Mouse (Mus musculus): ENCODE measurements around the gene Zxdc.

DNA sequence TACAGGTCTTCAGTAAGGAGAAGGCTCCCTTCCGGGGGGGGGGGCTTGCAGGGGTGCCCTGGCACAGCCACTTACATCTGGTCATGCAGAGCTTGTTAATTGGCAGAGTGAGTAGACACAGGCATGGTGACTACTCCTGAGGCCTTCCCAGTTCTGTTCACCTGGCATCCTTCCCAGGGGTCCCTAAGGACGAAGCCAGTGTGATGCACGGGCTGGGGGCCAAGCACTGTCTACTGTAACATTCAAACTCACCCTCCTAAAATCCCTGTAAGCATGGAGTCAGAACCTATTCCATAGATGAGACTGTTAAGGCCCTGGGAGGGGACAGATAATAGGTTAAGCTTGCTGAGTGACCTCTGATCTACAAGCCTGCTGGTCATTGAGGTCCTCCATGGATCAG, 45.3 kb upstream of the Zxdc start:
- no peak for TF ChIP-seq GATA1 (IDR thresholded peaks at IDR 0.05; ENCODE audit: borderline replicate concordance, low read length)
- no peak for TF ChIP-seq FLI1 (IDR thresholded peaks at IDR 0.05; ENCODE audit: low read length)
